Mouse (Mus musculus): ENCODE measurements around the gene Mpzl1. TPM values are rescaled to one million over a fixed set of nuclear protein-coding genes. Genes with fewer than 3 reads are reported as not detected.

The Mpzl1 gene
- polyA plus RNA-seq, 1 experiment from 2014 or later = 129 TPM

- H3K27me3 ChIP-seq (ENCODE audit: control insufficient read depth, insufficient read depth, low read length) = no peaks in the 10 kb centered on the region
- H3K36me3 ChIP-seq (ENCODE audit: control insufficient read depth, insufficient read depth, low read length) = peaks cover 15% of the 10 kb centered on the region
- peaks cover 28% of the 10 kb centered on the region for H3K4me1 ChIP-seq (ENCODE audit: control insufficient read depth, insufficient read depth, low read length)
- H3K27ac ChIP-seq (ENCODE audit: low read depth, low read length) = peak overlapping the region; percentile 83
- no peak overlapping the region for H3K9ac ChIP-seq (ENCODE audit: low read depth, low read length)
- ATAC-seq (replicated peaks; ENCODE audit: insufficient number of reproducible peaks, low FRiP score, low TSS enrichment) = no peak
- WGBS (ENCODE audit: insufficient replicate concordance) = 28% methylated on average over 15 of the region's 15 CpGs
- 0 out of 2 replicates have a peak, but pooled peaks cover 3% of the 10 kb centered on the region for H3K9me3 ChIP-seq (replicated peaks; ENCODE audit: control insufficient read depth, low read length)
- no peak overlapping the region for H3K4me3 ChIP-seq (ENCODE audit: low read depth, low read length)
- no peak overlapping the region for H3K4me2 ChIP-seq
Measured at GRCm38 (mm10) chr1:165617166-165617891, 17.0 kb downstream of the Mpzl1 start.

- Histone ChIP-seq H3K27ac (ENCODE audit: low read depth, low read length) (peak overlapping the region; percentile 83; the same call in 1 of the 2 replicates), H3K9ac (ENCODE audit: low read depth, low read length) (no peak overlapping the region), H3K9me3 (replicated peaks; ENCODE audit: control insufficient read depth, low read length) (0 out of 2 replicates have a peak, but pooled peaks cover 3% of the 10 kb centered on the region), H3K4me1 (ENCODE audit: control insufficient read depth, insufficient read depth, low read length) (peaks cover 29% of the 10 kb centered on the region), H3K4me2 (no peak overlapping the region), H3K4me3 (ENCODE audit: low read depth, low read length) (no peak overlapping the region), H3K27me3 (ENCODE audit: control insufficient read depth, insufficient read depth, low read length) (no peaks in the 10 kb centered on the region), H3K36me3 (ENCODE audit: control insufficient read depth, insufficient read depth, low read length) (peaks cover 13% of the 10 kb centered on the region)
- no peak for ATAC-seq (replicated peaks; ENCODE audit: insufficient number of reproducible peaks, low FRiP score, low TSS enrichment)
- 38% methylated on average over 7 of the region's 7 CpGs for WGBS (ENCODE audit: insufficient replicate concordance)
Measured at GRCm38 (mm10) chr1:165616652-165617051, 17.7 kb downstream of the Mpzl1 start.

- ATAC-seq (replicated peaks; ENCODE audit: insufficient number of reproducible peaks, low FRiP score, low TSS enrichment) = no peak
- 91% methylated on average over 3 of the region's 3 CpGs for WGBS (ENCODE audit: insufficient replicate concordance)
- H3K4me3 ChIP-seq (ENCODE audit: low read depth, low read length) = no peak overlapping the region
- no peak overlapping the region for H3K4me2 ChIP-seq
- H3K9me3 ChIP-seq (replicated peaks; ENCODE audit: control insufficient read depth, low read length) = 0 out of 2 replicates have a peak, but pooled peaks cover 3% of the 10 kb centered on the region
- H3K9ac ChIP-seq (ENCODE audit: low read depth, low read length) = no peak overlapping the region
- no peaks in the 10 kb centered on the region for H3K27me3 ChIP-seq (ENCODE audit: control insufficient read depth, insufficient read depth, low read length)
- peaks cover 13% of the 10 kb centered on the region for H3K36me3 ChIP-seq (ENCODE audit: control insufficient read depth, insufficient read depth, low read length)
- H3K4me1 ChIP-seq (ENCODE audit: control insufficient read depth, insufficient read depth, low read length) = peaks cover 37% of the 10 kb centered on the region
- no peak overlapping the region for H3K27ac ChIP-seq (ENCODE audit: low read depth, low read length)
Measured at GRCm38 (mm10) chr1:165614793-165615192, 19.5 kb downstream of the Mpzl1 start.

GRCm38 (mm10) chr1:165613926-165614325 is 20.4 kb downstream of the Mpzl1 start:
- H3K4me1 ChIP-seq (ENCODE audit: control insufficient read depth, insufficient read depth, low read length) = peaks cover 33% of the 10 kb centered on the region
- no peak overlapping the region for H3K4me3 ChIP-seq (ENCODE audit: low read depth, low read length)
- 78% methylated on average over 4 of the region's 4 CpGs for WGBS (ENCODE audit: insufficient replicate concordance)
- 0 out of 2 replicates have a peak, but pooled peaks cover 3% of the 10 kb centered on the region for H3K9me3 ChIP-seq (replicated peaks; ENCODE audit: control insufficient read depth, low read length)
- peaks cover 13% of the 10 kb centered on the region for H3K36me3 ChIP-seq (ENCODE audit: control insufficient read depth, insufficient read depth, low read length)
- H3K4me2 ChIP-seq = no peak overlapping the region
- H3K27ac ChIP-seq (ENCODE audit: low read depth, low read length) = no peak overlapping the region
- no peaks in the 10 kb centered on the region for H3K27me3 ChIP-seq (ENCODE audit: control insufficient read depth, insufficient read depth, low read length)
- ATAC-seq (replicated peaks; ENCODE audit: insufficient number of reproducible peaks, low FRiP score, low TSS enrichment) = no peak
- no peak overlapping the region for H3K9ac ChIP-seq (ENCODE audit: low read depth, low read length)

GRCm38 (mm10) chr1:165612714-165613113 is 21.6 kb downstream of the Mpzl1 start:
- Histone ChIP-seq H3K27ac (ENCODE audit: low read depth, low read length) (no peak overlapping the region; the same call in 1 of the 2 replicates), H3K4me1 (ENCODE audit: control insufficient read depth, insufficient read depth, low read length) (peaks cover 25% of the 10 kb centered on the region), H3K36me3 (ENCODE audit: control insufficient read depth, insufficient read depth, low read length) (peaks cover 16% of the 10 kb centered on the region), H3K4me2 (no peak overlapping the region; the same call in 1 of the 2 replicates), H3K9ac (ENCODE audit: low read depth, low read length) (no peak overlapping the region), H3K27me3 (ENCODE audit: control insufficient read depth, insufficient read depth, low read length) (no peaks in the 10 kb centered on the region), H3K9me3 (replicated peaks; ENCODE audit: control insufficient read depth, low read length) (0 out of 2 replicates have a peak, but pooled peaks cover 3% of the 10 kb centered on the region), H3K4me3 (ENCODE audit: low read depth, low read length) (no peak overlapping the region)
- 44% methylated on average over 5 of the region's 5 CpGs for WGBS (ENCODE audit: insufficient replicate concordance)
- no peak for ATAC-seq (replicated peaks; ENCODE audit: insufficient number of reproducible peaks, low FRiP score, low TSS enrichment)

GRCm38 (mm10) chr1:165610321-165610999 is 23.9 kb downstream of the Mpzl1 start:
- Histone ChIP-seq H3K9ac (ENCODE audit: low read depth, low read length) (no peak overlapping the region), H3K4me2 (no peak overlapping the region), H3K27me3 (ENCODE audit: control insufficient read depth, insufficient read depth, low read length) (no peaks in the 10 kb centered on the region), H3K36me3 (ENCODE audit: control insufficient read depth, insufficient read depth, low read length) (peaks cover 16% of the 10 kb centered on the region), H3K4me3 (ENCODE audit: low read depth, low read length) (no peak overlapping the region), H3K4me1 (ENCODE audit: control insufficient read depth, insufficient read depth, low read length) (peaks cover 20% of the 10 kb centered on the region), H3K9me3 (replicated peaks; ENCODE audit: control insufficient read depth, low read length) (0 out of 2 replicates have a peak, but pooled peaks cover 3% of the 10 kb centered on the region), H3K27ac (ENCODE audit: low read depth, low read length) (no peak overlapping the region)
- WGBS (ENCODE audit: insufficient replicate concordance) = 63% methylated on average over 9 of the region's 9 CpGs
- ATAC-seq (replicated peaks; ENCODE audit: insufficient number of reproducible peaks, low FRiP score, low TSS enrichment) = no peak

GRCm38 (mm10) chr1:165609495-165610320 is 24.6 kb downstream of the Mpzl1 start:
- Histone ChIP-seq H3K9ac (ENCODE audit: low read depth, low read length) (no peak overlapping the region), H3K27me3 (ENCODE audit: control insufficient read depth, insufficient read depth, low read length) (no peaks in the 10 kb centered on the region), H3K9me3 (replicated peaks; ENCODE audit: control insufficient read depth, low read length) (no peaks in the 10 kb centered on the region), H3K4me3 (ENCODE audit: low read depth, low read length) (no peak overlapping the region), H3K27ac (ENCODE audit: low read depth, low read length) (no peak overlapping the region), H3K4me1 (ENCODE audit: control insufficient read depth, insufficient read depth, low read length) (peaks cover 20% of the 10 kb centered on the region), H3K36me3 (ENCODE audit: control insufficient read depth, insufficient read depth, low read length) (peaks cover 11% of the 10 kb centered on the region; the same call in 1 of the 2 replicates), H3K4me2 (no peak overlapping the region)
- no peak for ATAC-seq (replicated peaks; ENCODE audit: insufficient number of reproducible peaks, low FRiP score, low TSS enrichment)
- 57% methylated on average over 7 of the region's 7 CpGs for WGBS (ENCODE audit: insufficient replicate concordance)

- peaks cover 20% of the 10 kb centered on the region for H3K4me1 ChIP-seq (ENCODE audit: control insufficient read depth, insufficient read depth, low read length)
- H3K27ac ChIP-seq (ENCODE audit: low read depth, low read length) = no peak overlapping the region
- no peak for ATAC-seq (replicated peaks; ENCODE audit: insufficient number of reproducible peaks, low FRiP score, low TSS enrichment)
- WGBS (ENCODE audit: insufficient replicate concordance) = 76% methylated on average over 4 of the region's 4 CpGs
- H3K4me3 ChIP-seq (ENCODE audit: low read depth, low read length) = no peak overlapping the region
- H3K9me3 ChIP-seq (replicated peaks; ENCODE audit: control insufficient read depth, low read length) = no peaks in the 10 kb centered on the region
- H3K4me2 ChIP-seq = no peak overlapping the region
- peaks cover 11% of the 10 kb centered on the region for H3K36me3 ChIP-seq (ENCODE audit: control insufficient read depth, insufficient read depth, low read length)
- H3K27me3 ChIP-seq (ENCODE audit: control insufficient read depth, insufficient read depth, low read length) = no peaks in the 10 kb centered on the region
- H3K9ac ChIP-seq (ENCODE audit: low read depth, low read length) = no peak overlapping the region
Measured at GRCm38 (mm10) chr1:165608904-165609303, 25.4 kb downstream of the Mpzl1 start.
